Mouse (Mus musculus): Measurements from ENCODE around the gene Batf3. TPM values are rescaled to one million over a fixed set of nuclear protein-coding genes. Genes with fewer than 3 reads are reported as not detected.

Batf3 gene
- 6.9 and 7.3 TPM in 2 replicates for polyA plus RNA-seq (2015; fragmentation: Nextera tagmentation; extraction: Ambion mirVana)

DNA sequence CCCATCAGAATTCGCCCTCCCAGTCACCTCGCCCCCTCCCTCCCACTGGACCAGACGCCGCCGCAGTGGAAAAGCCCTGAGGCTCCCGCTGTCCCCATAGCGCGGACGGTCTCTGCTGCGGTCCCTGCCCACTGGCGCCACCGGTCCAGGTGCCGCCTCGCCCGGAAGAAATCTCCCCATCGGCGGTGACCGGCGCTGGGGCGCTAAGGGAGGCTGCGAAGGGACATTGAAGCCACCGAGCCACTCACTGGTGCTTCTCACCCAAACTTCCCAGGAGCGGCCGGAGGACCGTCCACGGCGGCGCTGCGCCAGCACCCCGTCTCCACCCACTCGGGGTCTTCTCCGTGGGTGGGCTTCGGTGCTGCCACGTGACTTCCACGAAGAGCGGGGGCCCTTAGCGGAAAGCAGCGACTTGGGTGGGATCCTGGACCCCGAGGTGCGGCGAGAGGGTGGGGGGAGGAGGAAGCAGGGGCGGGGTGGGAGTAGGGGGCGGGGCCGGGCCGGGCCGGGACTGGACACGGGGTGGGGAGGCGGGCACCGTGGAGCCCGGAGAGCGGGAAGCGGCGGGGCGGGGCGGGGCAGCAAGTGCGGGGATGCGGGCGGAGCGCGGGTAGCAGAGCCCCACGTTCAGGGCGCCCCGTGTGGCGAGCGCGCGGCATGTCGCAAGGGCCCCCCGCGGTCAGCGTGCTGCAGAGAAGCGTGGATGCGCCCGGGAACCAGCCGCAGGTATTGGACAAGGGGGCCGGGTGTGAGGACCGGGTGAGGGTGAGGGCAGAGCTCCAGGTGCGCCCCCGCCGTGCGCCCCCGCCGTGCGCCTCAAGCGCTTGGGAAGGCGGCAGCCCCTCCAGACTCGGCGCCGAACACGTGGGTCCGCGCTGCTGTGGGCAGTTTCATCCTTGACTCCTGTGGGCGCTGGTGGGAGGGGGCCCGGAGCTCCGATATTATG, at the start of gene Batf3:
Gene Batf3, plus strand, starts transcription at position 46 of the 946 bp plus-strand sequence.
- Histone ChIP-seq H3K4me2 (replicated peaks; ENCODE audit: low read depth) (peak within 1 kb of the TSS; percentile 92), H3K4me1 (replicated peaks; ENCODE audit: control insufficient read depth, insufficient read depth, low read length) (peaks cover 9% of the 10 kb centered on the region; the same call in 1 of the 2 replicates), H3K36me3 (ENCODE audit: control insufficient read depth, insufficient read depth) (no peaks in the 10 kb centered on the region), H3K4me3 (ENCODE audit: low read depth, low read length) (peak within 1 kb of the TSS; percentile 51), H3K9me3 (ENCODE audit: control insufficient read depth) (no peaks in the 10 kb centered on the region), H3K27me3 (replicated peaks; ENCODE audit: control insufficient read depth, insufficient read depth, low read length) (peaks cover 14% of the 10 kb centered on the region), H3K9ac (ENCODE audit: low read depth, low read length) (peak within 1 kb of the TSS; percentile 38), H3K27ac (ENCODE audit: low read depth, low read length) (0 out of 2 replicates have a peak within 1 kb of the TSS, but pooled peaks have one; percentile 7)
- peak; percentile 65 for TF ChIP-seq CTCF (IDR thresholded peaks at IDR 0.05; ENCODE audit: low read depth)
- ATAC-seq, result peak; percentile 53
- WGBS, result under 1% methylated on average over 86 of the region's 95 CpGs

DNA sequence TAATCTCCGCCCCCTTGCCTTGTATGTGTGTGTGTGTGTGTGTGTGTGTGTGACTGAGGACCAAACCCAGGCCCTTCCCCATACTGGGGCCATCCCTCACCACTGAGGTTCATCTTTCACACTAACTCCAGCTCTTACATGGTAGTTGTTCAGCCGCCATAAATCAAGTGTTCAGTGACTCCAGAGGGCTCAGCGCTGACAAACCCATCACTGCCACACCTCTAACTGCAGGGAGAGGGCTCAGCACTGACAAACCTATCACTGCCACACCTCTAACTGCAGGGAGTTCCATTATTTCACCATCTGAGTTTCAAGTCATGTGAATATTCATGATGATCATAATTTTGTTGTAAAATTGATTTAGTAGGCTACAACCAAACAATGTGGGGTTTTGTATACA, 44.1 kb upstream of the Batf3 start:
- H3K27me3 ChIP-seq (replicated peaks; ENCODE audit: control insufficient read depth, insufficient read depth, low read length), result no peaks in the 10 kb centered on the region
- H3K9me3 ChIP-seq (ENCODE audit: control insufficient read depth), result no peaks in the 10 kb centered on the region
- no peak overlapping the region for H3K27ac ChIP-seq (ENCODE audit: low read depth, low read length)
- H3K9ac ChIP-seq (ENCODE audit: low read depth, low read length), result no peak overlapping the region
- TF ChIP-seq CTCF (IDR thresholded peaks at IDR 0.05; ENCODE audit: low read depth), result no peak
- no peak overlapping the region for H3K4me3 ChIP-seq (ENCODE audit: low read depth, low read length)
- H3K36me3 ChIP-seq (ENCODE audit: control insufficient read depth, insufficient read depth), result 0 out of 2 replicates have a peak, but pooled peaks cover 8% of the 10 kb centered on the region
- ATAC-seq, result 0 out of 2 replicates have a peak, but pooled peaks have one; percentile 17
- no peak overlapping the region for H3K4me2 ChIP-seq (replicated peaks; ENCODE audit: low read depth)
- no peaks in the 10 kb centered on the region for H3K4me1 ChIP-seq (replicated peaks; ENCODE audit: control insufficient read depth, insufficient read depth, low read length)
- 71% methylated on average over 3 of the region's 3 CpGs for WGBS

DNA sequence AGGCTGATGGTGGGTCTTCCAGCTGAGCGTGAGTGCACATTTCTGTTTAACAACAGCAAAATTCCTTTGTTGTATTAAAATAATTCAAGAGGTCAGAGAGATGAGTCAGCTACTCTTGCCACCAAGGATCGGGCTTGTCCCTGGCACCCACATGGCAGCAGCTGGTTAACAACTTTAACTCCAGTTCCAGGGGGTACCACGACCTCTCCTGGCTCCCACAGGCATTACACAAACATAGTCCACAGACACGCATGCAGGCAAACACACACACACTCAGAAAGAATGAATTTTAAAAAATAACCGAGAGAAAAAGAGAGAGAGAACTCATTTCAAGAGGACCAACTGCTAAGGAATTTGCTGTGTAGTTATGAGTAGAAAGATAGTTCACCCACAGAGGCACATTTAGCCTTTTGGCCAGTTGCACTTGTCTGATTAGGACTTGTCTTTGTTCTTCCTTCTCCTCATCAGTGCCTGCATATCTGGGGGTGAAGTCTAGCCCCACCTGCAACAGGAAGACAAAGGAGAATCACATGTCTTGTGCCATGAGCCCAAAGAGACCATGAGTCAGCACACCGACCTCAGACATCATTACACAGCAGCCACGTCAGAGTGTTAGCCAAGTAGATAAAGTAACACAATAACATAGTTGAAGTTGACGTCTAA, 42.6 kb upstream of the Batf3 start:
- H3K4me2 ChIP-seq (replicated peaks; ENCODE audit: low read depth), result no peak overlapping the region
- no peaks in the 10 kb centered on the region for H3K4me1 ChIP-seq (replicated peaks; ENCODE audit: control insufficient read depth, insufficient read depth, low read length)
- ATAC-seq, result peak; percentile 88
- H3K9me3 ChIP-seq (ENCODE audit: control insufficient read depth), result no peaks in the 10 kb centered on the region
- TF ChIP-seq CTCF (IDR thresholded peaks at IDR 0.05; ENCODE audit: low read depth), result peak; percentile 58
- H3K27me3 ChIP-seq (replicated peaks; ENCODE audit: control insufficient read depth, insufficient read depth, low read length), result no peaks in the 10 kb centered on the region
- no peak overlapping the region for H3K4me3 ChIP-seq (ENCODE audit: low read depth, low read length)
- H3K9ac ChIP-seq (ENCODE audit: low read depth, low read length), result no peak overlapping the region
- 58% methylated on average over 8 of the region's 8 CpGs for WGBS
- H3K27ac ChIP-seq (ENCODE audit: low read depth, low read length), result 0 out of 2 replicates have a peak overlapping the region, but pooled peaks have one; percentile 15
- H3K36me3 ChIP-seq (ENCODE audit: control insufficient read depth, insufficient read depth), result 0 out of 2 replicates have a peak, but pooled peaks cover 12% of the 10 kb centered on the region

DNA sequence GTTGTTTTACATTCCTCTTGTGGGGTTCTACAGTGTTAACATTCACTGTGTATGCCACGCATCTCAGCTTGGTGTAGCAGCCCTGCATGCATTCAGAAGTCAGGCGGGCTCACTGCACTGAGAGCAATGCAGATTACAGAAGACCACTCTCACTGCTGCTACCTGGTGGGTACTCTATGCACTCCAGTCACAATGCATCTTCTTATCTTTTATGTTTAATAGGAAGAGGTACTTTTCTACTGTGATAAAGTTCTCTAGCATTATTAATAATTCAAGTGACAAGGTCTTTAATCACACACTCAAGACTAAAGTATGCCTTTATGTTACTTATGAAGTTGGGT, 42.1 kb upstream of the Batf3 start:
- TF ChIP-seq CTCF (IDR thresholded peaks at IDR 0.05; ENCODE audit: low read depth), result peak; percentile 46
- Histone ChIP-seq H3K27me3 (replicated peaks; ENCODE audit: control insufficient read depth, insufficient read depth, low read length) (no peaks in the 10 kb centered on the region), H3K9ac (ENCODE audit: low read depth, low read length) (no peak overlapping the region), H3K4me2 (replicated peaks; ENCODE audit: low read depth) (no peak overlapping the region), H3K27ac (ENCODE audit: low read depth, low read length) (0 out of 2 replicates have a peak overlapping the region, but pooled peaks have one; percentile 15), H3K36me3 (ENCODE audit: control insufficient read depth, insufficient read depth) (0 out of 2 replicates have a peak, but pooled peaks cover 12% of the 10 kb centered on the region), H3K9me3 (ENCODE audit: control insufficient read depth) (no peaks in the 10 kb centered on the region), H3K4me3 (ENCODE audit: low read depth, low read length) (no peak overlapping the region), H3K4me1 (replicated peaks; ENCODE audit: control insufficient read depth, insufficient read depth, low read length) (no peaks in the 10 kb centered on the region)
- 61% methylated on average over 2 of the region's 2 CpGs for WGBS
- peak; percentile 44 for ATAC-seq

DNA sequence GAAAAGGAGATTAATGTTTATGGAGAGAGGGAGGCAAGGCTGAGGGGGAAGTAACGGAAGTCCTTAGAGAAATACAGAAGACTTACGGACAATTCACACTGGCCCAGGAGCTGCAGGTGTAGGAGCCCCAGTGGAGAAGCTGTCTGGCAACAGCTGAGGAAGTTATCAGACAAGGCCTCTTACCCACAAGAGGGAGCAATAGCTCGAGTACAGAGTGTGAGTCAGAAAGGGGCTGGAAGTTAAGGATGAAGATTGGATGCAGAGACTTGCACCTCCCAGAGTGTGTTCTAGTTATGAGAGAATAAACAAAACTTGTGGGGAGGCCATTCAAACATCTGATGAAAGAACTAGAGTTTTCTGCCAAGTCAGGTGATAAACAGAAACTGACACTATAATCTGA, 40.2 kb upstream of the Batf3 start:
- Histone ChIP-seq H3K4me3 (ENCODE audit: low read depth, low read length) (no peak overlapping the region), H3K9me3 (ENCODE audit: control insufficient read depth) (no peaks in the 10 kb centered on the region), H3K9ac (ENCODE audit: low read depth, low read length) (no peak overlapping the region), H3K27ac (ENCODE audit: low read depth, low read length) (no peak overlapping the region), H3K36me3 (ENCODE audit: control insufficient read depth, insufficient read depth) (0 out of 2 replicates have a peak, but pooled peaks cover 12% of the 10 kb centered on the region), H3K4me2 (replicated peaks; ENCODE audit: low read depth) (no peak overlapping the region), H3K27me3 (replicated peaks; ENCODE audit: control insufficient read depth, insufficient read depth, low read length) (no peaks in the 10 kb centered on the region), H3K4me1 (replicated peaks; ENCODE audit: control insufficient read depth, insufficient read depth, low read length) (peaks cover 6% of the 10 kb centered on the region; the same call in 1 of the 2 replicates)
- no peak for ATAC-seq
- 61% methylated on average over 3 of the region's 3 CpGs for WGBS
- TF ChIP-seq CTCF (IDR thresholded peaks at IDR 0.05; ENCODE audit: low read depth), result peak; percentile 60
